Mouse (Mus musculus): ENCODE measurements around the gene Glra1. TPM values are rescaled to one million over a fixed set of nuclear protein-coding genes. Genes with fewer than 3 reads are reported as not detected.

Glra1 gene
- polyA plus RNA-seq, 1 experiment from 2014 or later = not detected

GRCm38 (mm10) chr11:55542128-55542527 is 65.9 kb downstream of the Glra1 start:
- Histone ChIP-seq H3K4me1 (ENCODE audit: control insufficient read depth, insufficient read depth, low read length) (no peaks in the 10 kb centered on the region), H3K27me3 (ENCODE audit: control insufficient read depth, insufficient read depth, low read length) (no peaks in the 10 kb centered on the region), H3K4me2 (replicated peaks; ENCODE audit: low read depth, low read length) (no peak overlapping the region), H3K27ac (ENCODE audit: low read length) (no peak overlapping the region), H3K4me3 (ENCODE audit: low read depth, low read length) (no peak overlapping the region), H3K9me3 (ENCODE audit: control insufficient read depth, low read depth, low read length) (peaks cover 4% of the 10 kb centered on the region; the same call in 1 of the 2 replicates), H3K36me3 (ENCODE audit: control insufficient read depth, insufficient read depth, low read length) (no peaks in the 10 kb centered on the region), H3K9ac (replicated peaks; ENCODE audit: low read depth, low read length) (no peak overlapping the region)
- no peak for ATAC-seq (ENCODE audit: insufficient number of reproducible peaks, insufficient read depth, low FRiP score, low read depth)
- WGBS = 57% methylated on average over 7 of the region's 7 CpGs

- ATAC-seq (ENCODE audit: insufficient number of reproducible peaks, insufficient read depth, low FRiP score, low read depth) = no peak
Observed at GRCm38 (mm10) chr11:55534766-55535165, 73.2 kb downstream of the Glra1 start.

GRCm38 (mm10) chr11:55533378-55533777 is 74.6 kb downstream of the Glra1 start:
- H3K36me3 ChIP-seq (ENCODE audit: control insufficient read depth, insufficient read depth, low read length) = no peaks in the 10 kb centered on the region
- no peak overlapping the region for H3K4me3 ChIP-seq (ENCODE audit: low read depth, low read length)
- H3K27ac ChIP-seq (ENCODE audit: low read length) = no peak overlapping the region
- no peaks in the 10 kb centered on the region for H3K9me3 ChIP-seq (ENCODE audit: control insufficient read depth, low read depth, low read length)
- no peak overlapping the region for H3K9ac ChIP-seq (replicated peaks; ENCODE audit: low read depth, low read length)
- H3K4me1 ChIP-seq (ENCODE audit: control insufficient read depth, insufficient read depth, low read length) = 0 out of 2 replicates have a peak, but pooled peaks cover 4% of the 10 kb centered on the region
- no peak overlapping the region for H3K4me2 ChIP-seq (replicated peaks; ENCODE audit: low read depth, low read length)
- no peak for ATAC-seq (ENCODE audit: insufficient number of reproducible peaks, insufficient read depth, low FRiP score, low read depth)
- WGBS = 65% methylated on average over 5 of the region's 5 CpGs
- no peaks in the 10 kb centered on the region for H3K27me3 ChIP-seq (ENCODE audit: control insufficient read depth, insufficient read depth, low read length)

More at GRCm38 (mm10) chr11:55534766-55535165, 73.2 kb downstream of the Glra1 start:
- H3K9ac ChIP-seq (replicated peaks; ENCODE audit: low read depth, low read length) = no peak overlapping the region
- H3K36me3 ChIP-seq (ENCODE audit: control insufficient read depth, insufficient read depth, low read length) = no peaks in the 10 kb centered on the region
- H3K4me1 ChIP-seq (ENCODE audit: control insufficient read depth, insufficient read depth, low read length) = 0 out of 2 replicates have a peak, but pooled peaks cover 4% of the 10 kb centered on the region
- no peaks in the 10 kb centered on the region for H3K27me3 ChIP-seq (ENCODE audit: control insufficient read depth, insufficient read depth, low read length)
- no peak overlapping the region for H3K27ac ChIP-seq (ENCODE audit: low read length)
- H3K4me3 ChIP-seq (ENCODE audit: low read depth, low read length) = no peak overlapping the region
- no peaks in the 10 kb centered on the region for H3K9me3 ChIP-seq (ENCODE audit: control insufficient read depth, low read depth, low read length)
- WGBS = 21% methylated on average over 2 of the region's 2 CpGs
- H3K4me2 ChIP-seq (replicated peaks; ENCODE audit: low read depth, low read length) = no peak overlapping the region

GRCm38 (mm10) chr11:55530741-55531140 is 77.3 kb downstream of the Glra1 start:
- no peak for ATAC-seq (ENCODE audit: insufficient number of reproducible peaks, insufficient read depth, low FRiP score, low read depth)

GRCm38 (mm10) chr11:55518806-55519674 is 89.0 kb downstream of the Glra1 start:
- Histone ChIP-seq H3K9ac (replicated peaks; ENCODE audit: low read depth, low read length) (no peak overlapping the region), H3K9me3 (ENCODE audit: control insufficient read depth, low read depth, low read length) (no peaks in the 10 kb centered on the region), H3K27ac (ENCODE audit: low read length) (no peak overlapping the region), H3K4me2 (replicated peaks; ENCODE audit: low read depth, low read length) (no peak overlapping the region), H3K4me1 (ENCODE audit: control insufficient read depth, insufficient read depth, low read length) (no peaks in the 10 kb centered on the region), H3K36me3 (ENCODE audit: control insufficient read depth, insufficient read depth, low read length) (no peaks in the 10 kb centered on the region), H3K4me3 (ENCODE audit: low read depth, low read length) (no peak overlapping the region), H3K27me3 (ENCODE audit: control insufficient read depth, insufficient read depth, low read length) (no peaks in the 10 kb centered on the region)
- ATAC-seq (ENCODE audit: insufficient number of reproducible peaks, insufficient read depth, low FRiP score, low read depth) = no peak
- 3% methylated on average over 9 of the region's 9 CpGs for WGBS

More at GRCm38 (mm10) chr11:55530741-55531140, 77.3 kb downstream of the Glra1 start:
- Histone ChIP-seq H3K9me3 (ENCODE audit: control insufficient read depth, low read depth, low read length) (no peaks in the 10 kb centered on the region), H3K27me3 (ENCODE audit: control insufficient read depth, insufficient read depth, low read length) (no peaks in the 10 kb centered on the region), H3K4me2 (replicated peaks; ENCODE audit: low read depth, low read length) (no peak overlapping the region), H3K9ac (replicated peaks; ENCODE audit: low read depth, low read length) (no peak overlapping the region), H3K36me3 (ENCODE audit: control insufficient read depth, insufficient read depth, low read length) (no peaks in the 10 kb centered on the region), H3K27ac (ENCODE audit: low read length) (no peak overlapping the region), H3K4me1 (ENCODE audit: control insufficient read depth, insufficient read depth, low read length) (0 out of 2 replicates have a peak, but pooled peaks cover 4% of the 10 kb centered on the region), H3K4me3 (ENCODE audit: low read depth, low read length) (no peak overlapping the region)
- 71% methylated on average over 7 of the region's 7 CpGs for WGBS

GRCm38 (mm10) chr11:55517666-55518065 is 90.3 kb downstream of the Glra1 start:
- H3K4me2 ChIP-seq (replicated peaks; ENCODE audit: low read depth, low read length) = no peak overlapping the region
- no peak overlapping the region for H3K4me3 ChIP-seq (ENCODE audit: low read depth, low read length)
- no peak overlapping the region for H3K27ac ChIP-seq (ENCODE audit: low read length)
- H3K4me1 ChIP-seq (ENCODE audit: control insufficient read depth, insufficient read depth, low read length) = no peaks in the 10 kb centered on the region
- no peaks in the 10 kb centered on the region for H3K36me3 ChIP-seq (ENCODE audit: control insufficient read depth, insufficient read depth, low read length)
- WGBS = 58% methylated on average over 5 of the region's 5 CpGs
- ATAC-seq (ENCODE audit: insufficient number of reproducible peaks, insufficient read depth, low FRiP score, low read depth) = no peak
- H3K9ac ChIP-seq (replicated peaks; ENCODE audit: low read depth, low read length) = no peak overlapping the region
- H3K9me3 ChIP-seq (ENCODE audit: control insufficient read depth, low read depth, low read length) = no peaks in the 10 kb centered on the region
- H3K27me3 ChIP-seq (ENCODE audit: control insufficient read depth, insufficient read depth, low read length) = no peaks in the 10 kb centered on the region

- no peak for ATAC-seq (ENCODE audit: insufficient number of reproducible peaks, insufficient read depth, low FRiP score, low read depth)
- H3K9ac ChIP-seq (replicated peaks; ENCODE audit: low read depth, low read length) = no peak overlapping the region
- H3K4me1 ChIP-seq (ENCODE audit: control insufficient read depth, insufficient read depth, low read length) = no peaks in the 10 kb centered on the region
- H3K36me3 ChIP-seq (ENCODE audit: control insufficient read depth, insufficient read depth, low read length) = no peaks in the 10 kb centered on the region
- no peak overlapping the region for H3K4me2 ChIP-seq (replicated peaks; ENCODE audit: low read depth, low read length)
- no peaks in the 10 kb centered on the region for H3K27me3 ChIP-seq (ENCODE audit: control insufficient read depth, insufficient read depth, low read length)
- no peaks in the 10 kb centered on the region for H3K9me3 ChIP-seq (ENCODE audit: control insufficient read depth, low read depth, low read length)
- no peak overlapping the region for H3K27ac ChIP-seq (ENCODE audit: low read length)
- 62% methylated on average over 5 of the region's 5 CpGs for WGBS
- no peak overlapping the region for H3K4me3 ChIP-seq (ENCODE audit: low read depth, low read length)
Observed at GRCm38 (mm10) chr11:55511374-55511773, 96.6 kb downstream of the Glra1 start.

GRCm38 (mm10) chr11:55505485-55505884 is 102.5 kb downstream of the Glra1 start:
- Histone ChIP-seq H3K4me1 (ENCODE audit: control insufficient read depth, insufficient read depth, low read length) (no peaks in the 10 kb centered on the region), H3K36me3 (ENCODE audit: control insufficient read depth, insufficient read depth, low read length) (peaks cover 17% of the 10 kb centered on the region), H3K4me2 (replicated peaks; ENCODE audit: low read depth, low read length) (no peak overlapping the region), H3K27me3 (ENCODE audit: control insufficient read depth, insufficient read depth, low read length) (no peaks in the 10 kb centered on the region), H3K4me3 (ENCODE audit: low read depth, low read length) (no peak overlapping the region), H3K27ac (ENCODE audit: low read length) (no peak overlapping the region), H3K9me3 (ENCODE audit: control insufficient read depth, low read depth, low read length) (no peaks in the 10 kb centered on the region), H3K9ac (replicated peaks; ENCODE audit: low read depth, low read length) (no peak overlapping the region)
- WGBS = 85% methylated on average over 3 of the region's 3 CpGs
- no peak for ATAC-seq (ENCODE audit: insufficient number of reproducible peaks, insufficient read depth, low FRiP score, low read depth)

Measured in stomach, embryonic 14.5 days (tissue).